Mouse (Mus musculus) bone marrow macrophage, adult 2 months (primary cell): ENCODE results near the gene Acsbg1.

ENCODE experiments used
- CTCF ChIP-seq: IDR thresholded peaks from 2 replicates; pipeline ENCODE4 v1.5.1; 2012; ENCODE audit warnings: low read depth, mild to moderate bottlenecking, low read length, moderate library complexity
- POLR2A ChIP-seq: IDR thresholded peaks from 2 replicates; pipeline ENCODE4 v1.6.1; 2012; ENCODE audit warnings: mild to moderate bottlenecking, low read depth, low read length, borderline replicate concordance

DNA sequence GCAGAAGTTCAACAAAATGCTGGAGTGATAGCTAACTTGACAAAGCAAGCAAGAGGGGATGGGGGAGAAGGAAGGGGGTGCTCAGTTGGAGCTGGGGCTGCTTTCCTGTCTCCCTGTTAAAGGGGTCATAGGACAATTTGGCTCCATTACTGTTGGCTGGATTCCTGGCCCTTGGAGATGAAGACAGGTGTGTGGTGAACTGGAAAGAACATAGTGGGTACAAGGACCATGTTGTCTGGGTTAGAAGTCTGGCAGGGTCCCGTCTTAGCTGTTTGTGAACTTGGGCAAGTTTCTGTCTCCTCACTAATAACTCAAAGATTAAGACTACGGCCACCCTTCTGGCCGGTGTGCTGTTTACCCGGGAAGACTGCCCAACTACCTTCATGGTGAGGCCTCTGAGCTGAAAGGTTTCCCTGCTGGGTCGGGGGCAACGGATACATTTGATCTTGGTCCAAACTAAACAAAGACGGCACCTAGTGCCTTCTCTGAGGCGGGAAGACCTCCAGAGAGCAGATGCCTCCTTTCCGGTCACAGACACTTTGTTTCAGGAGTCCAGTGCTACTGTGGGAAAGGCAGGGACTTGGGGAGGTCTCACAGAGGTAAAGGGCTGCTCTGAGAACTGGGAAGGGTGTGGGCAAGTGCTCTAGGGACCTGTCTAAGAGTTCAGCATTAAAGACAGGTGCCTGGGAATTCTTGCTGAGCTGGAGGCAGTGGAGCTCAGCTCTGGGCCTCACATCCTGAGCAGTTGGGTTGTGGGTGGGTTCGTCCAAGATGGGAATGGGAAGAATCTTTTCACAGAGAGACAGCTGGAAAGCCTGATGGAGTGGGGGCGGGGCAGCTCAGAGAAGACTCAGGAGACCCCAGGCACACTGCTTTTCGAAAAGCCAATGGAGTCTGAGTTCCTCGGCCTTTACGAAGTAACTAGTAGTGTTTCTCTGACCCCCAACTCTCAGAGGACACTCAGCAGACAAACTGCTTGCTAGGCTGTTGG lies 25.9 kb upstream of the Acsbg1 start:
- TF ChIP-seq CTCF (no peak), POLR2A (no peak)
